Mouse (Mus musculus) T-helper 17 cell (primary cell): ENCODE results near the gene Atp2b2.

Experiments used
- in situ Hi-C, 2 experiments: fragments of 300-600 bp; cut with MboI, MseI; formaldehyde crosslinking; loops; 1 replicate in 1 of 2; 2 replicates in 1 of 2; pipeline ENCODE4 v1.15.1; 2025; ENCODE audit warnings: high pct_unique_total_duplicates in 2 of 2

The Atp2b2 gene

DNA sequence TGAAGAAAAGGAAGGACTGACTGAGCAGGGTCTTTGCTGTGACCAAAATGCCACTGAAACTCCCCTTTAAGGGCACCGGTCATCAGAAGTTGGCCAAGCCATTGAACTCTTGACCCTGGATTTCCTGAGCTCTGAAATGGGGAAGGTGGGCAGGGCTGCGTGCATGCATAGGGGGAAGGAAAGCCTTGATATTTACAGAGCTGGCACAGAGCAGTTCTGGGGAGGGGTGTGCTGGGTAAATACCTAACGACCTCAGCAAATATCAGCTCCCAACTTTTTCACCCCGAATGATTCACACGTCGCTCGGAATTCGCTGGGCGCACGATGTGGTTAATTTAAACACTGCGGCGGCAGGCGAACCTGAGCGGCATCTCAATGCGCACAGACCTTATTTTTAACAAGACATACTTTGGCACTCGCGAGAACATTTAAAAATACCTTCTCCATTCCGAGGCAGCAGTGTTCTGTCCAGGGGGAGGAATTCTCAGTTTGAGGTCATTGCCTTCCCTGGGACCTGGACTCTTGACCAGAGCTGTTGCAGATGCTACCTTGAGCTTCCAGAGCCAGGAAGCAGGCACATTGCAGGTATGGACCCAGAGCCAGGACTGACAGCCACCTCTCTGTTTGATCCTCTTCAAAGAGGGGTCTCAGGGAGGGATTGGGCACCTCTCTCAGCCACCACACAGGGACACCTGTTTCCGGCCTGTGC, 85.0 kb downstream of the Atp2b2 start:
- in situ Hi-C loops, result no loop called here

DNA sequence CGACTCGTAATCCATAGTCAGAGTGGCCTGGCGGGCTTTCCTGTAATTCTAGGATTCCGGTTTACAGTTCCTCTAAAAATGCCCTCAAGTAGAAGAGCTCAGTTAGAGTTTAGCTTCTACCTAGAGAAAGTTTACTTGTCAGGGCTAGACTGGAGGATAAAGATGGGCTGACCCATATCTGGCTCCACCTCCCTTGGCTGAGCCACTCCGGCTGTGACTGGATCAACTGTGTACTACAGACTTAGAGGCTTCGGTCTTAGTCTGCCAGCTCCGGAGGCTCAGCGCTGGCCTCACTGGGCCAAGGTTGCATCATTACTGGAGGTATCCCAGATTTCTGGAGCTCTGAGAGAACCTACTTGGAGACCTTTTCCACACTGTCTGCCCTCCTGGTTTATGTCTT, 94.9 kb downstream of the Atp2b2 start:
- in situ Hi-C loops, result no loop called here

DNA sequence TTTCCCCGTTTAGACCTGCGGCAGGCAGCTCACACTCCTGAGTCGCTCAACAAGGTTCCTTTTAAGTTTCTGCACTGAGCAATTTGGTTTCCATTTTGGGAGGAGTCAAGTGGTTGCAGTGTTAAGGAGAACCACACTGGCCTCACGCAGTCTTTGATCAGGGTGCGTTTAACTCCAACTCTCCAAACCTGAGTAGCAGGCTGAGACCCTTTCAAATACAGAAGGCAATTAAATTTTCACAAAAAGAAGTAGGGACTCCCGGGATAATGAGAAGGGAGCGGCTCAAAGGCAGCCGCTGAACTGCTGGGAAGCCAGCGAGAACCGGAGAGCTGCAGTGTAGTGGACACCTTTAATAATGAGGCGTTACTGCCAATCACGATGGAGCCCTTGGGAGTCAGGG, 100.1 kb downstream of the Atp2b2 start:
- in situ Hi-C loops, result no loop called here

DNA sequence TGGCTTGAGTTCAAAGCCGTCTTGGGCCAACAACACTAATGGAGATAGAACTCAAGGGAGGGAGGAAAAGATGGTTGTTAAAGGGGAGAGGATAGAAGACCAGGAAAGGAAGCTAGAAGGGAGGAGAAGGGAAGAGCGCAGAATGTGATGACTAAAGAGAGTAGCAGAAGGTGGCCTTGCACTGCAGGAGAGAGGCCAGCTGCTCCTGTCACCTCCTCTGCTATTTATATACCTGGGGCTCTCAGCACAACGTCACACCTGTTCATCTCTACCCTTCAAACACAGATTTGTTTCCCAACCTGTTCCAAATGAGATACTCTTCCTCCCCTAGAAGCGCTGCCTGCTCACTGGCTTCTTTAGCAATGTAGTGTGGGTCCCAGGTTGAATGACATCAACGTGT, 101.1 kb downstream of the Atp2b2 start:
- in situ Hi-C loops, result no loop called here

DNA sequence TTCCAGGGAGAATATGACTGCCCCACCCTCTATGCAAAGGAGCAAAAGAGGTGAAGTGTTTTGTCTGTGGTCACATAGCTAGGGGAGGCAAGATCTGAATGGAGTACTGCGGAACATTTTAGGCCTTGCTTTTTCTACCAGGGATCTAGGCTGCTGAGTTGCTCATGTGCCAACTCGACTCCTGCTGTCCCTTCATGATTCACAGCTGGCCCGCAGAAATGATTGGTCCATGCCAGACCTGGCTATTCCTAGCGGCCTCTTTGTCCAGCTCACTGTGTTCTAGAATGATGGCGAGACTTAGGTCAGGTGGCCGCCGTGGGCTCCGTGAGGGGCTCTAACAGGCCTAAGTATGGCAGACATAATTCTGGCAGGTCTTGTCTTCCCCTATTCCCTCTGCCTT, 103.0 kb downstream of the Atp2b2 start:
- in situ Hi-C loops, result no loop called here

DNA sequence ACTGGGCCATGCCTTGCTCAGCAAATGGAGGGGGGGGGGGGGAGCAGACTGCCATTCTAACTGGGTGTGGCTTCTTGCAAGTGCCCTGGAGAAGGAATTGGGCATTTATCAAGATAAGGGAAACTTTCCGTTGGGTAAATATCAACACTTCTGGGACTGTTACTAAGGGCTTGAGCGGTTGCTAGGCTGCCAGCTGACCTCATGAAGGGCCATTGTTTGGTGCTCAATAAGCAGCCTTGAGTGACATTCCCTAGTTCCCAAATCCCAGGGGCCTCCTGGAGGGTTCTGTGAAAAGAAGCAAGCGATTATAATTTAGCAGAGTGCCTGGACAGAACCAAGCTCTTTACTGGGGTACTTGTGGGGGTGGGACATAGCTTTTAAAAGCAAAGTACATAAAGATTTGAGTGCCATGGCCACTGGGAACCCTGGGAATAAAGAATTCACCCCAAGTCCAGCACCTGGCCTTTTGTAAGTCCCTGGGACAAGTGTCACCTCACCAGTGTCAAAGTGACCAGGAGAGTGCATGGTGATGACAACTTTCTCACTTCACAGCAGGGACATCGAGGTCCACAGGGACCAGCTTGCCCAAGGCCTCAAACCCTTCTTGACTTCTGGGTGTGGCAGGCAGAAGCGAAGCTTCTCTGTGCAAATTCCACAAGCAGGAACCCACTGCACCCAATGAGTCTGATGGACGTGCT, 105.5 kb downstream of the Atp2b2 start:
- in situ Hi-C loops, result no loop called here

DNA sequence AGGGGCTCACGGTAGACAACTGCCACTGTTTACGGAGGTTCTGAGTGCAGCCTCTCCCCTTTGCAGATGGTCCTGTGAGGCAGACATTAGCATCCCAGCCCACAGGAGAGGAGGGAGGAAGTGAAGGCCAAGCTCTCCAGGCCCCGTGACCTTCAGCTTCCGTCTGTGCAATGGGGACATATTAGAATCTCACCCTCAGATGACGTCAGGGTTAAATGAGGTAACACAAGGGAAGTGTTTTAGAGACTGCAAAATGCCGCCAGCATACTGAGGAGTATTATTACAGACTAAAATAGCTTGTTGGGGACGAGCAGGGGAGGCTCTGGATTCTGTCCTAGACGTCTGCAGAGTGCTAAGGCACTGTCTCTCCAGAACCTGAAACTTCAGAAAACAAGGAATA, 106.3 kb downstream of the Atp2b2 start:
- in situ Hi-C loops, result no loop called here

DNA sequence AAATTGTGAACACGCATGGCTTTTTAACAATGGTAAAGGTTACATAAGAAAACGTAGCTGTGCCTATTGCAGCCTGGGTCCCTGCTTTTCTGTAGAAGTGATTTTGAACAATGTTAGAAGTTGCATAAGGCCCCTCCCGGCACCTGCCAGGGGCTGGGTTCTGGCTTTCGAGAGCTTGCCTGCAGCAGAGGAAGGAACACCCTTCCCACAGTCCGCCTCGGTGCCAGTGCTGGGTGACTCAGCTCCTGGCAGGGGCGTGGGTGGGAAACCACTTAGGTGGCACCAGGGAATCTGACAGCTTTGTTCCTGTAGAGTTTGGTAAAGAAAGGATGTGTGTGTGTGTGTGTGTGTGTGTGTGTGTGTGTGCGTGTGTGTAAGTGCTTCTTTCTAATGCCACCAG, 107.7 kb downstream of the Atp2b2 start:
- in situ Hi-C loops, result no loop called here

DNA sequence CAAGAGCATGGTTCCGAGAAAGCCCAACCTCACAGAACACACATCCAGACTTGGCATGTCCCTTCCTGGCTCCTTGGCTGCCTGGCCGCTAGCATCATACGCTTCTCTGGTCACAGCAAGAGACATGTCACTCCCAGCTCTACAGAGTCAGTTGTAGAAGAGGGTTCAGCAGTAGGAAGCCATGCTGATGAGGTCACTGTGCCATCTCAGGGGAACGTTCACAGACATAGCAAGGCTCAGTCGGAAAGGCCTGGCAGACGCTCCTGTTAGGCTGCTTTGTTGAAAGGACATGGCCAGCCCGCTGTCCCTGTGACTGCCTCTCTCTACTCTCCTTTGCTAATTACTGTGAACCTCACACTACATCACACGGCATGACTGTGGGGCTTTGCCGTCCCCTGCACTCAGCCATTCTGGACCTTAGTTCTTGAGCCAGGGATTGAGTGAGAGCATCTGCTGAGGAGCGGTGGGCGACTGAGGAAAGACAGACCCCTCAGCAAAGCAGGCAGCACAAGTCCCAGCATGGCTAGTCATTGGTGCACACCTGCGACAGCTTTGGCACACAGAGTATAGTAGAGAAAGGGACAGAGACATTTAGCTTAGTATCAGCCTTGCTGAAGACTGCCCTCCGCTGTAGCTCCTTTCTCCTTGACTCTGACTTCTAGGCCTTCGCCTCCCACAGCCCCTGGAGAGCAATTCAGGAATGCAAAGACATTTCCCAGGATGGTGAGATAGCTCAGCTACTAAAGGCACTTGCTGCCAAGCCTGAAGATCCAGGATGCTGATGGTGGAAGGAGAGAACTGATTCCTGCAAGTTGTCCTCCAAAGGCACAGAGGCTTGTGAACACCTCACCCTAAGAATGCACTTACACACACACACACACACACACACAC, 108.9 kb downstream of the Atp2b2 start:
- in situ Hi-C loops, result no loop called here

DNA sequence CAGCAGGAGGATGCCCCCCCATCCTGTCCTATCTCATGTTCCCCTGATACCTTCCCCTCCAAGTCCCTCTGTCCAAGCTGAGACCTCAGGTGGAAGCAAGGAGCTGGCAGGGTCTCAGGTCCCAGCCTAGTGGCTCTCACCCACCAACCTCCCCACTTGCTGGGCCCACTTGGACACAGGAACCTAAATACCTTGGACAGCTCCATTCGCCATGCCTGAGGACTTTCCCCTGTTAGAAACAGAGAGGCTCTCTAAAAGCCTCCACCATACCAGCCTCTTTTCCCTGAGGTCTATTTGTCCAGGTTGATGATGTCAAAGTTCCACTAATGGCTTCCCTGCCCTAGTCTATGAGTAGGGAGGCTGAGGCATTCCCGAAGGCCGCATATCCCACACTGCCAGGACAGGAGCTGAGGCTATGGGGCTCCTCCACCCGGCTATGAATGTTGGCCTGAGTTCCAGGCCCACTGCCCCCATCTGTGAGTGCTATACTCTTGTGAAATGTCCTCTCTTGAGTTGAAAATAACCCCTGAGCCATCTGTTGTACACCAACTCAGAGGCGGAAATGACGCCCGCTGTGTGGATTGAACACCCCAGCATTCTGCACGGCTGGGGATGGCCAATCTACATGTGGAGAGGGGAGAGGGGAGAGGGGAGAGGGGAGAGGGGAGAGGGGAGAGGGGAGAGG, 113.1 kb downstream of the Atp2b2 start:
- in situ Hi-C loops, result no loop called here

DNA sequence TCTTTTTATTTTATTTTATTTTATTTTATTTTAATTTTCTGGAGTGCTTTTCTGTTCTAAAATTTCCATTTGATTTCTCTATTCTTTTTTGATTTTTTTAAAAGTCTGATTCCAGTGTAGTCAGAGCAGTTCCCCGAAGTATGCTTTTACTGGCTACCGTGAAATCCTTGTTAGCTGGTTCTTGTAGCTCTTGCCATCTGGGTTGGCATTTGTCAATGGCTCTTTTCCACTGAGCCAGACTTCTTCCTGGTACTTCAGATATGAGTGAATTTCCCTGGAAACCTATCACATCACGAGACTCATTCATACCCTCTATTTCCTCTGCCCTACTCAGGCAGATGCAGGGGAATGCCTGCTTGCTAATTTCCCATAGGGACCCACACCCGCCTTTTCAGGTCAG, 119.2 kb downstream of the Atp2b2 start:
- in situ Hi-C loops, result no loop called here

DNA sequence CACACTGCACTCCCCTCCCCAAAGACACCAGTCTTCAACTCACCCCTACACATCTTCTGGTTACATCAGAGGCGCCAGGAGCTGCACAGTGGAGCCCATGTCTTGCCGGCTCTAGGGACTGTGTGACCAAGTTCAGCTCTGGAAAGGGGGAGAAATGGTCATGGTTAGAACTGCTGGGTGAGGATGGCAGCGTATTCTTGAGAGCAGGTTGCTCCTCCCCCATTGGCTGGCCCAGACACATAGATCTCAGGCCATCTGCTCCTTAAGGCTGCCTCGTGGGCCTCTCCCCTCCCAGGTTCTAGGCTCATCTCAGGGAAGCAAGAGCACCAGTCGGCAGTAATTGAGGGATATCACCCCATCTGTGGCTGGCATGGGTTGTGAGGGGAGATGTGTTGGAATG, 121.9 kb downstream of the Atp2b2 start:
- in situ Hi-C loops, result no loop called here

DNA sequence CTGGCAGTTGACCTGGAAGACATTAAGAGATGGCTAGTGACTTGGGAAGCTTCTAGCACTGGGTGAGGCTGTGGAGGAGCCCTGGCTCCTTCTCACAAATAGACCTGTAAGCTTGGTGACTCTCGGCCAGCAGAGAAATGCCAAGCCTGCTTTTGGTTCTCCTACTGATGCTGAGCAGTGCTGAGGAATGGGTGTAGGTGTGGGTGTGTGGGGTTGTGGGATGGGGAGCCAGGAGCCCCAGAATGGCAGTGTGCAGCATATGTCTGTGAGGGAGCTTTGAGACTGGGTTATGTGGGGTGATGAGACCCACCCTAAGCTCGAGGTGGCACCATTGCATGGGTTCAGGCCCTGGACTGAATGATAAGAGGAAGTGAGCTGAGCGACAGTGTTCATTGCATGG, 129.7 kb downstream of the Atp2b2 start:
- in situ Hi-C loops, result loop anchor here in 1 of 2 experiments (10.0 kb wide), 1 partner anchor 338 kb away; no protein-coding TSS in a partner anchor

DNA sequence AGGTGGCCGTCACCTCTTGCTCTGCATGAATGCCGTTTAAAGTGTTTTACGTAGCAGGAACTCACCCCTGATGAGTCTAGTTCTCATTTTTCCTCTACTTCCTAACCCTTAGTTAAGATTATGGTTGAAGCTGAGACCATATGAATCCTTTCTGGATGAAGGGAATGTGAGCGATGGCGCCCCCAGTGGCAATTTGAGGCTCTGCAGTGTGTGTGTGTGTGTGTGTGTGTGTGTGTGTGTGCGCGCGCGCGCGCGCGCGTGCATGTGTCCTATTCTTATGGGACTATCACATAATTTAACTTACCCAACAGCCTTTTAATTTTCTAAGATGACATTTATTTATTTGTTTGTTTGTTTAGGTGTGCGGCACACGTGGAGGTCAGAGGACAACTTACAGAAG, 131.3 kb downstream of the Atp2b2 start:
- in situ Hi-C loops, result loop anchor here in 1 of 2 experiments (10.0 kb wide), 1 partner anchor 336 kb away; no protein-coding TSS in a partner anchor

DNA sequence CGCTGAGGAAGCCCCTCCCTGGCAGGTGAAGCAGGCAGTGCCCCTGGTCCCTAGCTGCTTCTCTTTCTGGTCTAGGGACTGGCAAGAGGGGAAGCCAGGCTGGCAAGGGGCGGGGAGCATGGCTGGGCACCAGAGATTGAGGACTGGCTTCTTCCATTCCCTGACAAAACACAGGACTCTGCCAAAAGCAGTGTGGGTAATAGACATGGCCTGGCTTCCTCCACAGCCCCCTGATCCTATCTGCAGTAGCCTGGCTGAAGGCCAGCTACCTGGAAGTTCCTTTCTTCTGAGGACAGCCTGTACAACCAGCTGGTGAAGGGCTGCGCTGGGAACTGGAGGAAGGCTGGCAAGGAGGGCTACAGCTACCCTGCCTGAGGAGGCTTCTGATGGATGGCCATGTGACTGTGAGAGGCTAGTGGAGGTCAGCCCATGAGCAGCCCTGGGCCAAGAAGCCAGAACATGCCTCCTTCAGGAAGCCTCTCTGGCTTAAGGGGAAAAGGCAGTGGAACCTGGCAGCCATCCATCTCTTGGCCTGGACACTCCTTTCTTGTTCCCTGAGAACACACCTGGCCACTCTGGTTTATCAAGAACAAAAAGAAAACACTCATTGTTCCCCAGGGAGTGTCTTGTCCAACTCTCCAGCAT, 131.9 kb downstream of the Atp2b2 start:
- in situ Hi-C loops, result loop anchor here in 1 of 2 experiments (10.0 kb wide), 1 partner anchor 336 kb away; no protein-coding TSS in a partner anchor

DNA sequence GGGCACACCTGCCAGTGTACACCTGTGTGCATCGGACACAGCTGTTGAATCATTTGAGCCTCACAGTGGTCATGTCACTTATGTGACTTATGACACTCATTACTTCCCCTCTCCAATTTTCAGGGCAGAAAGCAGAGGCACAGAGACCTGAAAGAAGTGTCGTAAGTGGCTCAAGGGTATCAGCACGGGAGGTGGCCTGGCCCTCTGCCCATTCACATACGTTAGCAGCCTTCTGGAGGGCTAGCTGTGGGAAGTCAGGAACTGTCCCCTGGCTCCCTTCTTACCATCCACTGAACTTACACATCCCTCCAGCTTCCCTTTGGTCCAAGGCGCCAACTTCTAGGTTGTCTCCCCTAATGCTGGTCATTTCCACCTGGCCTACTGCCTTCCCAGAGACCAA, 132.6 kb downstream of the Atp2b2 start:
- in situ Hi-C loops, result loop anchor here in 1 of 2 experiments (10.0 kb wide), 1 partner anchor 335 kb away; no protein-coding TSS in a partner anchor

DNA sequence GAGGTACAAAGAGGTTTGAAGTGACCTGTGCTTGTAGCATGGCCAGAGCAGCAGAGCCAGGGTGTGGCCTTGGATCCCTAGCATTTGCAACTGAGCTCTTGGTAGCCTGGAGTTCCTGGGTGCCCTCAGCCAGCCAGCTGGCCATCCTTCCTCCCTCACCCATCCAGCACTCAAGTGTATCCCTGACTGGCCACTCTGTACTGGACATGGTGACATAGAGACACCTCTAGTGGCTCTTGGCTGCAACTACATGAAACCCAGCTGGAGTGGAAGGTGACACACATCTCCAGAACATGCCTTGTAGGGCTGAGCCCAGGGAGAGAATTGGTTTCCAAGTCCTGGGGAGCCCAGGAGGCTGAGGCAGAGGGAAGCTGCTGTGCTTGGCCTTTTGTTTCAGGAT, 134.3 kb downstream of the Atp2b2 start:
- in situ Hi-C loops, result no loop called here

DNA sequence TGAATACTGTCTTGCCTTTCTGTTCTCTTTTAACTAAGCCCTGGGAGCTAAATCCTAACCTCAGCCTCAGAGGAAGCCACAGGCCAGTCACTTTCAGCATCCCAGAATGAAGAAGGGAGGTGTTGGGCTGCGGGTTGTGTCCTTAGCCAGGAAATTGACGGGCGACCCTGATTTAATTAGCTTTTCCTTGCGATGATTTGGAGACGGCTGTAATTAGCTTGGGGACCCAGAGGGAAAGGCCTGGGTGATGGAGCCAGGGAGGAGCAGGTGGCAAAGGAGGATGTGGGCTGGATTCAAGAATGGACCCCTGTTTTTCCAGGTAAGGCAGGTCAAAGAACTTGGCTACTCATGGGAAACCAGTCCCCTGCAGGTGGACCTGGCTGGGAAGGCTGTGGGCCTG, 138.0 kb downstream of the Atp2b2 start:
- in situ Hi-C loops, result no loop called here

DNA sequence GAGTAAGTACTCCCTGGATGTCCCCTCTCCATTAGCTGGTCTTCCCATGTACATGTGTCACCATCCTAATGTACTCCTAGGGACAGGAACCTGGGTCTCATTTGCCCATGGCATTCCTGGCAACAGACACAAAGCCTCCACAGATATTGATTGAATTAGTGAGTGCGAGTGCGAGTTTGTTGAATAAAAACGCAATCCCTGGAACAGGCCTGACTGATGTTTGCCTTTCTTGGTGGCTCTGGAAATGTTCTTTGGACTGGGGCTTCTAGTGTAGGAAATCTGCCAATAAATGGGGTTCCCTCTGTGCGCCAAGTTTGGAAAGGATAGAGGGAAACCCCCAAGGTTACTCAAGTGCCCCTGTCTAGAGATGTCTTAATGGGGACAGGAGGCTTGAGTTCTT, 146.4 kb downstream of the Atp2b2 start:
- in situ Hi-C loops, result no loop called here

DNA sequence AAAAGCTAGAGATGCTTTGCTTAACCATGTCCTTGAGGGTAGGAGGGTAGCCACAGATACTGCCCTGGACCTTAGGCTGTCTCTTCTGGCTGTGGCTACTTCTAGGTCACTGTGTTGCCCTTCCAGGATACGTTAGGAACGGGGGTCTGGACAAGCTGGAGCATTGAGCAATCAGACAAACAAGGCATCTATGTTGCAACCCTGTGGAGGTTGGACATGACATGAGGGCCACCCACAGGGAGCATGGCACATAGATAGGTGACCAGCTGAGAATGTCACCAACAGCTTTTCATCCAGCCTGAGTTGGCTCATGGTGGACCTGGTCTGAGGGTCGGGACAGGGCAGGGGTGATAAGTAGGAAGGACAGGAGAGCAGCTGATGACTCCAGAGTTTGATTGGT, 148.4 kb downstream of the Atp2b2 start:
- in situ Hi-C loops, result no loop called here

DNA sequence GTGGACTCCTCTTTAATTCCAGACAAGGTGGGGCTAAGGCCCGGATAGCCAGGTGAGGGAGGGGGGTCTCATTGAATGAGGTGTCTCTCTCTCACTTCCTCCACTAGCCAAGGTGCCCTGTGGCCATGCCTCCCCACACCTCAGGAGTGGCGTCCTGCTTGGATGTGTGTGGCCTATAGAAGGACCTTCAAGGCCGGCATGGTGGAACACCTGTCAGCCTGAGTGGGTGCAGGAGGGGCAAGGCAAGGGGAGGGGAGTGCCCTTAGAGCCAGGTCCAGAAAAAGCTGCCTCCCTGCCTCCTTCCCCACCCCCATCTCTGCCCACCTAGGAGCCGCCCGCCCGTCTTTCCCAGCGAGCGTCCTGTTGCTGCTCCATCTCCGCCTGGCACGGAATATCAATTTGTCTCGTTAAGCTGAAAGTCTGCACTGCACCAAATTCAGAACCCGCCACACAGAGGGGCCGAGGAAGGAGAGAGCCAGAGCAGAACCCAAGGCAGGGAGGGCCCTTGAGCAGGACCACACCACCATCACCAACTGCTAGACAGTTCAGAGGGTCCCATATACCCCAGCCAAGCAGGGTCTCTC, 150.2 kb downstream of the Atp2b2 start:
- in situ Hi-C loops, result no loop called here
